Mouse (Mus musculus) adrenal gland, postnatal 25 days (tissue): Measurements from ENCODE around the gene Lipo4. TPM values are rescaled to one million over a fixed set of nuclear protein-coding genes. Genes with fewer than 3 reads are reported as not detected.
"Not testable (repeated sequence)": the region's sequence is repeated elsewhere in the genome, so short reads cannot be mapped to it uniquely, and the experiment has no call there.

Experiments used
- DNase-seq: peaks from one replicate; pipeline ENCODE4 v3.0.0; 2021; ENCODE audit warnings: mixed read lengths
- long read RNA-seq: library from polyadenylated mRNA; stranded (forward); transcript quantifications from one replicate; pipeline ENCODE4 v2.0.0, GENCODE M21; 2021
- total RNA-seq: library from RNA; stranded (reverse); gene quantifications from 2 replicates; pipeline ENCODE4 v1.2.3, GENCODE M21; 2021

The Lipo4 gene
- total RNA-seq = 0.18 and 0.38 TPM in 2 replicates
- long read RNA-seq = 0 reads

DNA sequence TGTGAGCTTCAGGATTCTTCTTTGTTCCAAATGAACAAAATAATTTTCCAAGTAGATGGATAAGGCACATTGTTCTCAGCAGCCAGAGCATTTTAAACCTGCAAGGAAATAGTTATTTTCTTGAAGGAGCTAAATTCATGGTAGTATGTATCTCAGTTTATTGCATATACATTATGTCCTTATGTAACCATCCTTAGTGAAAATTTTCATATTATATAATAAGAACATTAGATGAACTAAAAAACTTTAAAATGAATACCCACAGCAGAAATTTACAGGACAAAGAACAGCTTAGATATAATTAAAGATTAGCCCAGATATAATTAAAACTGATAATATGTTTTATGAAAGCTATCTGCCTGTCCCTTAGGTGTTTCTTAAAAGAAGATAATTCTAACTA is at the start of gene Lipo4:
Lipo4 (minus strand) TSS at position 101 of the 400 bp plus-strand sequence.
- no peak for DNase-seq

DNA sequence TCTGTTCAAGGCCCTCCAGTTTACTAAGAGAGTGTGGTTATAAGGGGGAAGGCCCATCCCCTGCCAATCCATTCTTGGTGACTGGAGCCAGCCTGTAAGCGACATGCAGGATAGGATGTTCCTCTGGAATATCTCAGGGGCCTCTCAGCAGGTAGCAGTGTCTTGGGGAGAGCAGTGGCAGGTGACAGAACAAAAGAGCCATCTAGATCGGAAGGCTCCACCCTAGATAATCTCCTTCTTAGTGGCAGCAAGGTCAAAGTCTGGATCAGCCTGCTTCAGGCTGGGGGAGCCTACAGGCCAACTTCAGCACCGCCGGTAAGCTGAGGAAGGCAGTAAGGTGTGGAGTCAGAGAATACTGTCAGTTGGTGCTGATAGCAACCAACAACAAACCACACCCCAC is 61.2 kb downstream of the Lipo4 start:
- not testable (repeated sequence) for DNase-seq

GRCm38 (mm10) chr19:33453725-33454124 is 63.9 kb downstream of the Lipo4 start:
- no peak for DNase-seq

Other genes starting within 250 kb of the Lipo4 start
- gene Rnls, start 125.5 kb downstream of the Lipo4 start, total RNA-seq = 4.3 and 5.0 TPM in 2 replicates
- not detected in 2 replicates for gene Gm8978, start 107.5 kb upstream of the Lipo4 start, total RNA-seq
- gene Lipo2, start 233.6 kb upstream of the Lipo4 start, total RNA-seq = 0.24 TPM in 1 of 2 replicates, not detected in the other
- gene Lipo3, start 244.2 kb upstream of the Lipo4 start, total RNA-seq = 12.2 and 12.6 TPM in 2 replicates